Mouse (Mus musculus) T-cell, adult 2 months (primary cell): ENCODE data around the gene Plekhh3.
A peak's percentile ranks its signal among the peaks of the same experiment; 100 is the strongest.

Experiments used
- DNase-seq: peaks from one replicate; pipeline ENCODE4 v3.0.0; 2022; ENCODE audit warnings: low spot score

The Plekhh3 gene

GRCm38 (mm10) chr11:101186526-101187247, 15.5 kb upstream of the Plekhh3 start:
- no peak for DNase-seq

GRCm38 (mm10) chr11:101185441-101185840, 14.3 kb upstream of the Plekhh3 start:
- DNase-seq, result no peak

DNA sequence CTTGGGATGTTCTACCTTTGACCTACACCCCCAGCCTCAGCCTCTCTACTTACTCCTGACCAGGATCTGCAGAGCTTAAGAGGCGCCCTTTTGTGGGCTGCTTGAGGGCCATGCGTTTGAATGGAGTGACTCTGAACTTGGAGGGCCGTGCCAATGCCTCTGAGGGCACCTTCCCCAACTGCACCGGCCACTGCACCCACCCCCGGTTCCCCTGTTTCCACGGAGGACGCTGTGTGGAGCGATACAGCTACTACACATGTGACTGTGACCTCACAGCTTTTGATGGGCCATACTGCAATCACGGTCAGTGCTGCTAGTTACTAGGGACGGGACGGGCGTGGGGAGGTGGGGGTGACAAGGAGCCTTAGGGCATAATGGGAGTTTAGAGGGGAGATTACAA, 13.8 kb upstream of the Plekhh3 start:
- DNase-seq, result no peak

GRCm38 (mm10) chr11:101182771-101183517, 11.8 kb upstream of the Plekhh3 start:
- no peak for DNase-seq

DNA sequence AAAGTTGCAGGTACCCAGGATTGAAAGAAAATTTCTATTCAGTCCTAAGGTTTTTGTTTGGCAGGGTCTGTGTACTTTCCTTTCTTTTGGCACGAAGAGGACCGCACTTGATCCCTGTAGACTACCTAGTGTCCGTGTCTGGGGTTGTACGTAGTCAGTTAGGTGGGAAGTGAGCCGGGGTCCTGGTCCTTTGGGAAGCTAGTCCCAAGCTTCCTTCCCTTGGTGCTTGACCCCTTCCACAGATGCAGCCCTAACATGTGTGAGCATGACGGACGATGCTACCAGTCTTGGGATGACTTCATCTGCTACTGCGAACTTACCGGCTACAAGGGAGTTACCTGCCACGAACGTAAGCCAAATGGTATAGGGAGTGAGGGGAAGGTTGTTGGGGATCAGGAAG, 10.8 kb upstream of the Plekhh3 start:
- no peak for DNase-seq

GRCm38 (mm10) chr11:101180846-101181740, 9.9 kb upstream of the Plekhh3 start:
- DNase-seq, result no peak

GRCm38 (mm10) chr11:101180261-101180660, 9.1 kb upstream of the Plekhh3 start:
- no peak for DNase-seq

GRCm38 (mm10) chr11:101179306-101179705, 8.2 kb upstream of the Plekhh3 start:
- no peak for DNase-seq

DNA sequence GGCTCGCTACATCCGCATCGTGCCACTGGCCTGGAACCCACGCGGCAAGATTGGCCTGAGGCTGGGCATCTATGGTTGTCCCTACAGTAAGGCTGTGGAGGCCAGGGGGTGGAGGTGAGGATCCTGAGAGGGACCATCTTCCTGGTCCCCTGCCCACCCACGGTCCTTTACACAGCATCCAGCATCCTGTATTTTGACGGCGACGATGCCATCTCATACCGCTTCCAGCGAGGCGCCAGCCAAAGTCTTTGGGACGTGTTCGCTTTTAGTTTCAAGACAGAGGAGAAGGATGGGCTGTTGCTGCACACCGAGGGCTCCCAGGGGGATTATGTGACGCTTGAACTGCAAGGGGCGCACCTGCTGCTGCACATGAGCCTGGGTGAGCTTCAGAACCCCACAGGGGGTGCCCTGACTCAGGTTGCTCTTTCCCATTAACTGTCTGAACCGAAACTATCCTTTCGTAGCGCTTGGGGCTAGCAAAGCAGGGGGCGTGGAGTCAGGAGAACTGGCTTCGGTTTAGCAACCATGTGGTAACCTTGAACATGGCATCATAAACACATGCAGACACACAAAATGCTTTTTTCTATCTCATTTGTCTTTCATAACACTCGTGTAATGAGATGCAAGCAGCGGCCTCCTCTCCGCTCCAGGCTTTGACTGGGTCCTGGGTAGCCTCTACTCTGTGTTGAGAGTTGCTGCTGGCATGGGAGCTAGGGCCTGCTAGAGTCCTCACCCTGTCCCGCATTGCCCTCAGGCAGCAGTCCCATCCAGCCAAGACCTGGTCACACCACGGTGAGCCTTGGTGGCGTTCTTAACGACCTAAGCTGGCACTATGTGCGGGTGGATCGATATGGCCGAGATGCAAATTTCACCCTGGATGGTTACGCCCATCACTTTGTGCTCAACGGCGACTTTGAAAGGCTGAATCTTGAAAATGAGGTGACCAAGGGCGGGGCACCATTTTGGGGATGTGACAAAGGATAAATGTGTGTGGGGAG, 7.2 kb upstream of the Plekhh3 start:
- DNase-seq, result no peak

GRCm38 (mm10) chr11:101176933-101177773, 6.0 kb upstream of the Plekhh3 start:
- DNase-seq, result peak; percentile 66

DNA sequence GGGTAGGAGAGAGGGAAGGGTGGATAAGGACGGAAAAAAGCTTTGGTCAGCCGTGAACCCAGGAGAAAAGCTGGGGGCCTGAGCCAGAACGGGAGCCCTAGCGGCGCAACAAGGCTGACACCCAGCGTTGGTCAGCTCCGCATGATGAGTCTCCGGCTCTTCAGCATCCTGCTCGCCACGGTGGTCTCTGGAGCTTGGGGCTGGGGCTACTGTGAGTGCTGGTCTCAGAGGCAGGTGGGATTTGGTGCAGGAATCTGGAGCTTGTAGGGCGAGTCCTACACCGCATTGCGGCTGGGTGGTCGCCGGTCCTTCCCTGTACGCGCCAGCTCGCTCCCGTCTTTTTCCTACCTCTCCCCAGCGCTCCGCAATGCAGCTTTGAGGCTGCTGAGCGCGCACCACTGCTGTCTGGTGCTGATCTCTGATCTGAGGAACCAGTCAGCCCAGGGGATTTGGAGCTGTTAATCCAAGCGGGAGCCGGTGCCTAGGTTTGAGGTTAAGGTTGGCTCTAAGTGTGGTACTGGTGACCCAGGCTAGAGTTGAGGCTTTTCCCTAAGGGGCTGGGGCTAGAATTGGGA, 5.1 kb upstream of the Plekhh3 start:
- no peak for DNase-seq

GRCm38 (mm10) chr11:101175636-101176116, 4.5 kb upstream of the Plekhh3 start:
- no peak for DNase-seq

DNA sequence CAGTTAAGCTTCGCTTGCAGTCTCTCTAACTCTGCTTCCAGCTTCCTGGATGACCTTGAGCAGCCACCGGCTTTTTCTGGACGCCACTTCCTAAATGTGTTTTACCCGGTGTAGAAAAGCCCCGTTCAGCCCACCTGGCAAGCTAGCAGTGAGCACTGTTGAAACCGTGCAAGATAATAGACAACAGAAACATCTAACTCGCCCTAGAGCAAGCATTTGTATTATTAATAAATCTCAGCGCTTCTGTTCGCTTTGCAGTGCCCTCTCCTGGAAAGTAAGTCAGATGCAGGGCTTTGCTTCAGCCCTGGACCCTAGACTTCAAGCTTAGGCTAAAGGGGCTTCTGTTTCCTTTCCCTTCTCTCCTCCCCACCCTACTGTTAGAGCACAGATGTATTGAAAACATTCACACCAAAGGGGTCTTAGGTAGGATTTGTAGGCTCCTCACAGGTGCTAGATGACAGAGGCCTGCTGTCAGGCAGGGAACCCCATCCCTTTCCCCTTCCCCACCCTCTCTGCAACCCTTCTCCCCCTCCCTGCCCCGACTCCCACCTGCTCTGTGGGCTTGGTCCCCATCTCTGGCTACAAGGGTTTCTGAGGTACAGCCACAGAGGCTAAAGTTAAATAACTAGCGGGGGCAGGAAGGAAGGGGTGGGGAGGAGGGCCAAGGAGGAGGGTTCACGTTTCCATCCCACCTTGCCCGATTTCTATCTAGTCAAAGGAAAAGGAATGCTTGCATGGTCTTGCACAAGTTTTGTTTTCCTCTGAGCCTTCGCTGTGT, 3.9 kb upstream of the Plekhh3 start, which contains the start of gene Ccr10:
Ccr10 (minus strand) TSS at position 593 of the 778 bp plus-strand sequence.
- no peak for DNase-seq

DNA sequence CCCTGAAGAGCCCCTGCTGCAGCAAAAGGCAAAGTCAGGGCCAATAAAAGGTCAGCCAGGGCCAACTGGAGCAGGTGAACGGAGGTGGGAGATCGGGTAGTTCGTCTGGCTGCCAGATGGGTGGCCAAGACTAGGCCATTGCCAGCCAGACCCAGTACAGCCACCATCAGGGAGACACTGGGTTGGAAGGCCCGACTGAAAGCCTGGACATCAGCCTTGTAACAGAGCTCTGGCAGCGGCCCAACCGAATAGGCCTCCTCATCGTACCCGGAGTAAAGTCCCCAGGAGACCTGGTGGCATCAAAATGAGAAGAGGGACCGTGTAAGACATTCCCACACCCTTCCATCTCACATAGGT, 3.2 kb upstream of the Plekhh3 start:
- DNase-seq, result no peak

DNA sequence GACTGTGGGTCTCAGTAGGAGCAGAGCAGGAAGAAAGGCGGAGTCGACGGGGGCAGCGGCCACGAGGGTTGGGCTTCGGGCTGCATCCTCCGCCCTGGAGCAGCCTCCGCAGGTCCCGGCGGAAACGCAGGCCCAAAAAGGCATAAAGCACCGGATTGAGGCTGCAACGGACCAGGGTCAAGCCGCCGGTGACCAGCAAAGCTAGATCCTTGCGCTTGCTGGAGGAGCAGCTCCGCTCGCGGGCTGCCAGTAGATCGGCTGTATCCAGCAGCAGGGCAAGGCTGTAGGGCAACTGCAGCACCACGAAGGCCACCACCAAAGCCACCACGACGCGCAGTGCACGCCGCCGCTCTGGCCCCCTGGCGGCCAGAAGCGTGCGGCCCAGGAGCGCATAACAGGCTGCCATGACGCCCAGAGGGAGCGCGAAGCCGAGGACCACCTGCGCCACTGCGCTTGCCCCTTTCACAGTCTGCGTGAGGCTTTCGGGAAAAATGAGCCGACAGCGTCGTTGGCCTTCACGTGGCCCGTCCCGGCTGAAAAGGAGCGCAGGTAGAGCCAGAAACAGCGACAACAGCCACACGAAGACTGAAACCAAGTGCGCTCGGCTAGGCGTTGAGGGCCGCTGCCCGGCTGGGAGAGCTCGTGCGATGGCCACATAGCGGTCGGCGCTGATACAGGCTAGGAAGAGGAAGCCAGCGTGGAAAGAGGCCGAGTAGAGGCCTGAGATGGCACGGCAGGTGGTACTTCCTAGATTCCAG, 2.7 kb upstream of the Plekhh3 start:
- DNase-seq, result peak; percentile 79

DNA sequence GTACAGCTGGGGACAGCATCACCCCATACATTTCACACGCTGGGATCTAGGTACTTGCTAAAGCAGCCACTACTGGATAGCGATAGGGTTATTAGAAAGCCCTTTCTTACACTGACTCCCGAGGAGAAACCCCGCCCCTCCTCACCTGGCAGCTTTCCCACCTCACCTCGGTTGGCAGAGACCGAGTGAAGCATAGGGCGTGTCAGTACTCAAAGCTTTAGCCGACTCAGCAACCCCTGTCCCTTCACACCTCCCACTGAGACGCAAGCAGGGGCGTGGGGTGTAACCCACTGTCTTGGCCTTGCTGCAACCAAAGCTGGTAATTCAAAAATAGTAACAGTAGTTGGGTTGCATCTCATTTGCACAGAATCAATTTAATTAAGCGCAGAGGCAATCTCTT, 2.0 kb upstream of the Plekhh3 start:
- no peak for DNase-seq

DNA sequence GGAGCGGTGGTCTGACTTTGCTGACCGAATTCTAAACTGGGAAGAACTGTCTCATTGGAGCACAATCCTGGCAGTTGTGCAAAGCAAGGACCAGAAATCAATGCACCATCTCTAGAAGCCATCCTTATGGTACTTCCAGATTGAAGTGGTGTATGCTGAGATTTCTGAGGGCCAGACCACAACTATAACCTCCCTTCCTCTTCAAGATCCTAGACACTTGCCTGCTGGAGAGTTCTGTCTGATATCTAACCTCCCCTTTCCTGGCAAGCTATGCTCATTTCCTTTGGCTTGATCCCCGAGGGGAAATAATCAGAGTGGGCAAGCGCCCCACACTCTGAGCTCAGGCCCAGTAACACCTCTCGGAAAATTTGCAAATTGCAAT, 1.3 kb upstream of the Plekhh3 start:
- no peak for DNase-seq

GRCm38 (mm10) chr11:101171721-101172433, 726 bp upstream of the Plekhh3 start:
- DNase-seq, result no peak
